Mouse (Mus musculus) spleen, adult 18-20 months (tissue): ENCODE measurements around the gene Arhgap35.

ENCODE experiments used
- DNase-seq, 2 experiments: peaks; one replicate each; pipeline ENCODE4 v3.0.0; 2022; ENCODE audit warnings: mixed read lengths in 2 of 2

The Arhgap35 gene

DNA sequence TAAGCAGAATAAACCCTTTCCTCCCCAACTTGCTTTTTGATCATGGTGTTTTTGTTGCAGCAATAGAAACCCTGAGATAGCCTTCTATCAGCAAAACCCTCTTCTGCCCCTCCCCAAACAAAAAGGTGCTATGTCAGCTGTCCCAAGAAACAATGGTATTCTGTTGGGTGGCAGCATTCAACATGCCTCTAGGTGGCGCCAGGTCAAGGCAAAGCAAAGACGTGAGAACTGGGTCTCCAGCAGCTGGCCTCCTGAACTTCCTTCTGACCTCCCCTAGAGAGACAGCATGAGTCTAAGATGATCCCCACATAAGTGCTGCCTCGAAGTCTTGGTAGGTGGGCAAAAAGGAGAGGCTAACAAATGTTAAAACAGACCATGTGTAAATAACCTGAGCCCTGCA lies 107.5 kb downstream of the Arhgap35 start:
- DNase-seq: peak; percentile 32 to 67

DNA sequence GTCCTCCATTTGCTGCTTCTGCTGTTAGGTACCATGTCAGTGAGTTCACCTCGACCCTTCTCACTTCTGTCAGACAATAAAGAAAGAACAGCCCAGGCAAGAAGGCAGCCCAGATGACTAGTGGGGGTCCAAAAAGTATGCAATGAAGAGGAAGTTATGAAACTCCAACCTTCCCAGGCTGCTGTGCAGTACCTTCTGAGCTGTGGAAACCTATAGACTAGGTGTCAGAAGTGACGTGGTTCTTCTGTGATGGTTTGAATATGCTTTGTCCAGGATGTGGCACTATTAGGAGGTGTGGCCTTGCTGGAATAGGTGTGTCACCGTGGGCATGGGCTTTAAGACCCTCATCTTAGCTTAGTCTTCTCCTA lies 109.6 kb downstream of the Arhgap35 start:
- DNase-seq: no peak

DNA sequence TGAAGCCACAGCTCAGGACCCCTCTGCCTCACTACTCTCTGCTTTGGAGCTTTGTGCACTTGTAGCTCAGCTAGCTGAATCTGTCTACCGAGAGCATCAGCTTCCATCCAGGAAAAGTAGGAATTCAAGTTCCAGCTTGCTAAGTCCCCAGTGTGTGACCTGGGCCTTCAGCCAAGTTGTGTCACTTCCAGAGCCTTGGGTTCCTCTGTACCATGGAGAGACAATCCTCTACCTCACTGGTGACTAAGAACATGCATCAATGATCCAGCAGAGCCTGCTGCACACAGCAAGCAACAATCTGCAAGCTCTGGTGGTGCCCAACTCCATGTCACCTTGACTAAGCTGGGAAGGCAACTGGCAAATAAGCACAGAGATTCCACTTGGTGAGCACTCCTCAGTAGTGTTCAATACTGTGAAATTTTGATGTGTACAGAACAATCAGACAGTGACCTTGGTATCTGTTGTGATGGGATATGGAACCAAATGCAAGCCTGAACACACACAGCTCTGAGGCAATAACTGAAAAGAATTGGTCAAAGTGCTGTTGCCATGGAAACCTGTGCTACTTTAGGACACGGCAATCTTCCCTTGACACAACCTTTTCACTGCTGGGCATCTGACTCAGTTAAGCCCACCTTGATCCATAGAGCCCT lies 110.1 kb downstream of the Arhgap35 start:
- no peak for DNase-seq

DNA sequence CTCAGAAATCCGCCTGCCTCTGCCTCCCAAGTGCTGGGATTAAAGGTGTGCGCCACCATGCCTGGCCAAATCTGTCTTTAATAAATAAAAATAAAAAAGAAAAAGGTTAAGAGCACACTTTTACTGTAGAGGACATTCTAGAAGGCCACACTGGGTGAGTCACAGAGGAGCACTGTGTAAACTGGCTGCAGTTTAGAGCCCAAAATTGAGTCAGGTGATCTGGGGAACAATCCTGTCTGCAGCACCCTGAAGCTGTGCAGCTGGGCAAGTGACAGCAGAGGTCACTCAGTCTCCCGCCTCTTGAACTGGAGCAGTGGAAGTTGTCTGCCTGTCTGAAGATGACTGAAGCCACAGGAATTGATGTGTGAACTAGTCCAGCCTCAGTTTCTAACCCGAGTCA lies 113.2 kb downstream of the Arhgap35 start:
- no peak for DNase-seq

DNA sequence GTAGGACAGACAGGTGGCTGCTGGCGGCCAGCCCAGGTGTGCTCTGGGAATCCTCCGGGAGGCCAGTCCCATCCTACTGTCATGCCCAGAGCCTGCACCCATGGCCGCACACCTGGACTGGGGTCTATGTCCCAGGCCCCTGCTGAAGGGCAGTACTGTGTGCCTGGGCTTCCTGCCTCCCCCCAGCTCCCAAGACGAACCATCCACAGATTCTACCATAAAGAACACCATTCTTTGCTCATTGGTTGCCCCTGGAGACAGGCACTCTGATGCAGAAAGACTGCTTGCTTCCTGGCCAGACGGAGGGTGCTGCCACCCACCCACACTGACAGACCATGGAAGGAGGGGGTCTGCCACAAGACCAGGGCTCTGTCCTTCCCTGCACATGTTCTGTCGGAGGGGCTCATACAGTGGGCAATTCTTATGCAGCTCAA lies 115.1 kb downstream of the Arhgap35 start:
- no peak for DNase-seq

DNA sequence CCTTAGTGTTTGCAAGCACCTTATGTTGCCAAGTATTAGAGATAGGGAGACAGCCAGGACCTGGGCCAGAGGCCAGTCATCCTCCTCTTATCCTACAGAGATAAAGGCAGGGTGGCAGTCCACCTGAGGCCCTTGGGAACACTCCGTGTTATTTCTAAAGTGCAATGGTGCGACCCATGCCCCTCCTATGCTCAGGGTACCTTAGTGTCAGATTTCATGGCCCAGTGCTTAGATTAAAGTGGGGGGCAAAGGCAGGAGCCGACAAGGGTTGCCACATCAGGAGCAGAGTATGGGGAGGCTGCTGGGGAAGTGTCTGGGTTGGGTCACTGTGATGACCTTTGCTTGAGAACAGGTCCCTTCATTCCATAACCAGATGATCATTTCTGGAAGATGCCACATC lies 118.5 kb downstream of the Arhgap35 start:
- no peak for DNase-seq

DNA sequence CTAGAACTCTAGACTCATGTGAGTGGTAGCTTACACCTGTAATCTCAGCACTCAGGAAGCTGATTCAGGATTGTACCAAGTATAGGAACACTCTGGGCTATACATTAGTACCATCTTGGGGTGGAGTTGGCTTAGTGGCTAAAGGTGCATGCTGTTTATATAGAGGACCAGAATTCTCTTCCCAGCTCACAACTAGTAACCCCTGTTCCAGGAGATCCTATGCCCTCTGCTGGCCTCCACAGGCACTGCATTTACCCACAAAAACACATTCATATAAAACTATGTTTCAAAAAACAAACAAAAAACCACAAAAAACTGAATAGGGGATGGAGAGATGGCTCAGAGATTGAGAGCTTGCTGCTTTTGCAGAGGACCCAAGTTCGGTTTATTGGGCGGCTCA lies 121.4 kb downstream of the Arhgap35 start:
- DNase-seq: peak in 1 of 2 experiments; percentile 44

DNA sequence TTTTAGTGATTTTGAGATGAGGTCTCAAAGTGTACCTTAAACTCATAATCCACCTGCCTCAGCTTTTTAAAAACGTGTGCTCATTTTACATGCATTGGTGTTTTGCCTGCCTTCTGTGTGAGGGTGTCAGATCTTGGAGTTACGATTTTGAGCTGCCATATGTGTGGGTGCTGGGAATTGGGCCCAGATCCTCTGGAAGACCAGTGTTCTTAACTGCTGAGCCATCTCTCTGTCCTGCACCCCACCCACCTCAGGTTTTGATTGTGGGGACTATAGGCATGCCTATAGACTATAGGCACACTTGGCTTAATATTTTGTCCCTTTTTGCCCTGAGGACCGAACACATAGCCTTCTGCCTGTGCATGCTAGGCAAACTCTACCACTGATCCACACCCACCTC lies 122.6 kb downstream of the Arhgap35 start:
- DNase-seq: no peak

DNA sequence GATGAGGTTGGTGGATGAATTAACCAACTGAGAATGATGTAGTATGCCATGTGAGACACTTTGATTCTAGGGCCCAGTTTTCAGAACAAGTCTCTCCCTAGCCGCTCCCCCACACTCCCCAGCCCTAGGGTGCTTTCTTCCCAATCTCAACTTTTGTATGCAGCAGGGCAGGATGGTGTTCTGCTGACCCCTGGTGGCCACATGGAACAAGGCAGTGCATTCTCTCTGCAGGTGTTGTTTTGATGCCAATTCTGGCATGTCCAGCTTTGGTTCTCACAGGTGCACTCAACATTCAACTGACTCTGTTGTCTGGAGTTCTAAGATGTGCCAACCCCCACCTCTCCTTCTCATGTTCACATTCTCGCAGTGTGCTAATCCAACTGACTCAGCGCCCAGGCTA lies 123.0 kb downstream of the Arhgap35 start:
- DNase-seq: peak; percentile 29 to 66

DNA sequence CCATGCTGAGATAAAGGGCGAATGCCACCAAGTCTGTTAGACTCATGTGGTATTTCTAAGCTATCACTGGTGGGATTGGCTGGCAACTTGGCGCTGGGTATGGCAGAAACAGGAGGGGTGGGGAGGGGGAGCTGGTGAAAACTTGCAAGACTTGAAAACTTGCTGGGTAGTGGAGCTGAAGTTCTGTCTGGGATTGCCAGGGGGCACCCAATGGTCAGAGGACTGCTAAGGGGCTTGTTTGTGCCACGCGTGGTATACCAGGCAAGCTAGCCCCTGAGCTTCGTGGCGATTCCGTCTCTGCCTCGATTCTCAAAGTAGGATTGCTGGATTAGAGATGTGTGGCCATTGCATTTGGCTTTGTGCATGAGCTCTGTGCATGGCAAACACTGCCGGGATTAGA lies 124.8 kb downstream of the Arhgap35 start:
- peak in 1 of 2 experiments; percentile 34 for DNase-seq

DNA sequence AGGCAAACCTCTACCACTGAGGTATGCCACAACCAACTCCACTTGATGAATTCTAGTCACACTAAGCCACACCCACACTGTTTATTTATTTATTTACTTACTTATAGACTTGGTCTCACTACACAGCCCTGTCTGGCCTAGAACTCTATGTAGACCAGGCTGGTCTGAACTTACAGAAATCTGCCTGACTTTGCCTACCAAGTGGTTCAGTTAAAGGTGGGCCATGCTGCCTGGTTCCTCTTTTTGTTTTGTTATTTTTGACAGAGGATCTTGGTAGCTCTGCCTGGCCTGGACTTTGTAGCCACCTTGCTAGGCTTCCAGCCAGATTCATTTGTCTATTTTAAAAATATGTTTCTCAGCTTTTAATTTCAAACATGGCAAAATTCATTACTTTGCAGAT lies 126.0 kb downstream of the Arhgap35 start:
- no peak for DNase-seq

DNA sequence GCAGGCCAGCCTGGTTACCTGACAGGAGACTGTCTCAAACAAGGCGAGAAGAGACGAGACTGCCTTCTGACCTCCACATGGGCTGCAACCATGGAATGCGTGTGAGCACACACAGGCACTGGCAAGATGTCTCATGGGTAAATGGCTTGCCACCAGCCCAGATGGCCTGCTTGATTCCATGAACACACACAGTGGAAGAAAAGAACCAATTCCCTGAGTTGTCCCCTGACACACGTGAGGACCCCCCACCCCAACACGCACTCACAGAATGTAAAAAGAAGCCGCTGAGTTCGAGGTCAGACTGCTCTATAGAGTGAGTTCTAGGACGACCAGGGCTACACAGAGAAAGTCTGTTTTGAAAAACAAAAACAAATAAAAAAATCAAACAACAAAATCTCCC lies 137.2 kb downstream of the Arhgap35 start, which contains the start of gene Npas1:
Npas1 (minus strand) TSS at position 101 of the 400 bp plus-strand sequence.
- DNase-seq: no peak

DNA sequence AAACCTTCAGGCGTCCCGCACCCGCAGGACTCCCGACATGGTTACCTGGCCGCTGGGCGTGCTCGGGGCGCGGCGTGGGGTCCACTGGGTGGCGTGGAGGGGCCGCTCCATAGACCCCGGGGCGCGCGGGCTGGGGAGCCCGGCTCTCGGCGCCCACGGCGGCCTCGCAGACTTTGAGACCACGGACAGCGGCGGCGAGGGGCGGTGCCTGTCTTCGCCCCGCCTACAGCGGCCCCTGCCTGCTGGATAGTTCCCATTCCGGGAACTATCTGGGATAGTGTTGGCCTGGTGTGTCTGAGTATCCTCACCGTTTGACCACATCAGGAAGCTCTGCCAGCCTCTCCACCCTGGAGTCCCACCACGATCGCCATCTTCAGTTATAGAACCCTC lies 138.2 kb downstream of the Arhgap35 start:
- no peak for DNase-seq

DNA sequence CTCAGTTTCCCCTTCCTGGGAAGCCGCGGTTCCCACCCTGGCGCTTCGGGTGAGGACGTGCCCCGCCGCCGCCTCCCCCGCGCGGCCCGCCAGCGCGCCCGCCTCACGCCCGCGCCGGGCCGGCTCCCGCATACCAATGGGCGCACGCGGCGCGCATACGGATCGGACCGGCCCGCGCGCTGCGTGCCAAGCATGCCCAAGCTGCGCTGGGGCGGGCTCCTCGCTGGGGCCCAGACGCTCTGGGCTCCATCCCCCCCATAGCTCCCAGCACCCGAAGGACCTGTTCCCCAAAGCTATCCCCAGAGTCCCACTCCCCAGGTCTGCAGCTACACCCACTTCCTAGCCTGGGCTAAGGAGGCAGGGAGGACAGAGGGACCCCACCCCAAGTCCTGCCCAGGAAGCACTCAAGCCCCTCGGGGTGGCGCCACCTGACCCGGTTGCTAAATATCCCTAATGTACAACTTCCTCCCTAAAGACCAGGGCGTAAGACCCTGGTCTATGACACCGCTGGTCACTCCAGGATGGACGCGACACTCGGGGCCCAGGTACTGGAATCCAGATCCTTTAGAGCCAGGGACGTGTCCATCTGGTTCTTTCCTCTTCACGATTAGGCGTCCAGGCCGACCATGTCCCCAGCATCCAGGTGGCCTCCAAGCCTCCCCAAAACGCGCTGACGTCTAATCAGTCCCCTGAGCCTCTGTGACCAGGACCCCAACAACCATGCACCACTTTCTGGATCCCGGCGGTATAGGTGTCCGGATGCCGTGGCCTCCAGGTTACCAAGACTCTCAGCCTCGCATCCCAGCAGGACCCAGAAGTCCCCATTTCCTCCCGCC lies 138.8 kb downstream of the Arhgap35 start:
- DNase-seq: no peak

DNA sequence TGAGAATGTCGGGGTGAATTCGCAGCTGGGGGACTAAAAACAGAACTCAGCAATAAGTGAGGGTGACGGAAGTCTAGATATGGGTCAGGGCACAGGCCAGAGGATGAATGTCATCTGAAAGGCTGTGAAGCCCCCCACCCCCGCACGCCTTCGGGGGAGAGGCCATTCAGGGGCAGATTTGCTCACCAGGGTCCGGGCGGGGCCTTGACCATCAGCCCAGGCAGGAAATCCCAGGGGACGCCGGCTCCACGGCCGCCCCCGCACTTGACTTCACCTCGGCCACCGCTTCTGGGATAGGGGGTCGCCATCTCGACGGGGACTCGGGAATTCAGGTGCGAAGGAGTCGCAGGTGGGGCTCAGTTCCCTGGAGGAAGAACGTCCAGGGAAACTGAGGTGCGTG lies 139.5 kb downstream of the Arhgap35 start:
- DNase-seq: no peak

DNA sequence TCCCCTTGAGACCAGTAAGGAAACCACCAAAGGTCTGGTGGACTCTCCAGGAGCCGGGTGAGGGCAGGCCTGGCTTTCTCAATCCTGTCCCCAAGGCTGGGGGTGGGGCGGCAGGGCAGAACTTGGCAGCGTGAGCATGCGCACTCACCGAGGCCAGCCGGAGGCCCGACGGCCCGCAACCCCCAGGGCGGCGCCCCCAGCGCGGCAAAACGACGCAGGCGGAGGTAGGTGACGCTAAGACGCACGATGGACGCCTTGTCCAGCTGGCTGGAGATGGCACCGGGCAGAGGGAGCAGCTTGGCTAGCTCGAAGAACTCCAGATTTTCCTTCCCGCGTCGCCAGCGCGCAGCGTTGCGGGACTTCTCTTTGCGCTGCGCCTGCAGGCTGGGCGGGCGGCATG lies 140.3 kb downstream of the Arhgap35 start:
- DNase-seq: no peak

DNA sequence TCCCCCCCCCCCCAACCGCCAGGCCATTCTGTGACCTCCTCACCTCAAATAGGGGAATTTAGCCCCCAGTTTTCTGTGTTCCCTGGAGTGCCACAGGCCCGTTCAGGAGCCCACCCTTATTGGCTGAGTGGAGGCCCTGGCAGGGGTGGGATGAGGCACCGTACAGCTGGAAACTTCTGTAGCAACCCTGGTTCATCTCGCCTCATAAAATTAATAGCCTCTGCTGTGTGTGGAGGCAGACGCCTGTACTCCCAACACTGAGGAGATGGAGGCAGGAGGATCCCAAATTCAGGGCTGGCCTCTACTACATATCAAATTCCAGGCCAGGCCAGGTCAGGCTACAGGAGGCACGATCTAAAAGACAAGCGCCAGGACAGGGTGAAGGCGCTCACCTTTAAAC lies 140.9 kb downstream of the Arhgap35 start:
- no peak for DNase-seq

DNA sequence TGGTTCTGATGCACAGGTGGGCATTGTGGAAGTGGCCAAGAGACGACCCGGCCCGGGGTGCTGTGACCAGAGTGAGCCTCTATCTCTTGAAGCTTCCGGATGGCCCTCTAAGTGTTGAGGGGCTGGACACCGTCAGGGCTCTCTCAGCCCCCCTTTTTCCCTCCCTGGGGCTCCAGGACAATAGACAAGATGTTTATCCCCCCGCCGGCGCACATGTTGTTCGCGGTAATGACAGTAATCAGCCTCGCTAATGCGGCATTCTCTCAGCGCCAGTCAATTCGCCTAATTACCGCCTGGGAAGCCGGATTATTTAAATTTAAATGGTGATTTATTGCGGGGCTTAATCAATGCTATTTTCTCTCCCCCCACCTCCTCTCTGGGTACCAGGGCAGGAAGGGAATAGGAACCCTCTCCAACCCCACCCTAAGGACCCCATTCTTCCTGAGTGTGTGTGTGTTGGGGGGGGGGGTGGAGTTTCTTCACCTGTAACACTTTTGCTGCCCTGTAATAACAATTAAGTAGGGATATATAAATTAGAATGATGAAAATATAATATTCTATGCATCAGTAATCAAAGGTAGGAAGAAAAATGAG lies 142.6 kb downstream of the Arhgap35 start:
- DNase-seq: no peak

DNA sequence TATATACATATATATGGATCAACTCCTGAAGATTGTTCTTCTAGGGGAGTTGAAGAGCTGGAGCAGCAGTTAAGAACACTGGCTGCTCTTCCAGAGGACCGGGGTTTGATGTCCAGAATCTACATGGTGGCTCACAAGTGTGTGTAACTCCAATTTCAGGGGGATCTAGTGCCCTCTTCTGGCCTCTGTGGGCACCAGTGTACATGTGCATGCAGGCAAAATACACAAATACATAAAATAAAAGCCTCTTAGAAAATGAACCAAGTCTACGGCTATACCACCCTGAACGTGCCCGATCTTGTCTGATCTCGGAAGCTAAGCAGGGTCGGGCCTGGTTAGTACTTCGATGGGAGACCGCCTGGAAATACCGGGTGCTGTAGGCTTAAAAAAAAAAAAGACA lies 143.2 kb downstream of the Arhgap35 start:
- no peak for DNase-seq

DNA sequence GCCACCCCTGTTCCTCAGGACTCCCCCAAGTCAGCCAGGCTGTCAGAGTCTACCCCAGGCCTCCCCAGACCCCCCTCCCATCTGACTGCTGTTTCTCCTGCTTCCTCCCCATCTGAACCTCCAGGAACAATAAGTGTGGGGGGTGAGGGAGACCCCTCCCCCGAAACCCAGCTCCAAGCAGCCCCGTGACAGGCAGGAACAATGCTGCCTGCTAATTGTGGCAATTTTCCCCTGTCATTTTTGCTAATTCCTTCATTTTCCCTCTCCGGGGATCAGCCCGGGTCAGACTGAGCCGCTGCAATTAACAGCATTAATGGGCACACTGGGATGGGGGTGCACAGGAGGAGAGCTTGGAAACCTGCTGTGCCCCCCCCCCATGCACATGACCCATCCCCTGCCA lies 146.7 kb downstream of the Arhgap35 start:
- no peak for DNase-seq

DNA sequence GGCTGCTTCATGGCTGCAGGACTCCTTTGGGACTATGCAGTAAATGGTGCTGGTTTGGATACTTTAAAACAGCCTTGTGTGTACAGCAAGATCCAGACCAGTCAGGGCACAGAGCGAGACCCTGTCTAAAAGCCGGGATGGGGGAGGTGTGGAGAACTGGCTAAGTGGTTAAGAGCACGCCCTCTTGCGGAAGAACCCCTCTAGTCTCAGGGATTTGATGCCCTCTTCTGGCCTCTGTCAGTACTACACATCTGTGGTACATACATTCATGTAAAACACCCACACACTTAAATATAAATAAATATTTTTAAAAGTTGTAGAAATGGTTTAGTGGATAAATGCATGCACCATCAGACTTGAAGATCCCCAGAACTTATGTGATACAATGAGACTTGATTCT lies 148.2 kb downstream of the Arhgap35 start:
- DNase-seq: no peak

DNA sequence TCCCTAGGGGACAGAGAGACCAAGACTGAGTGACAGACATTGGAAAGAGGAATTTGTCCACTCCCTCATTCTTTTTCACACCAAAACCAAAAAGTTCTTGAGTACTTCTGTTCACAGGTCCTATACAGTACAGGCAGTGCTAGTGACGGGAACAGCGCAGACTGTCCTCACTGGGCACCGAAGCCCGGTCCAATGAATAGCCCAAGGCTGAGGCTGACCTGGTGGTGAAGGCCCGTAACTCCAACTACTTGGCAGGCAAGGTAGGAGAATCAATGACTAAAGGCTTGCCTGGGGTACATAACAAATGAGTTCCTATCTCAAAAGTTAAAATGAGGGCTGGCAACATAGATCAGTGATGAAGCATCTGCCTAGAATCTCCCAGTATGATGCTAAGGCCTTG lies 149.2 kb downstream of the Arhgap35 start:
- no peak for DNase-seq

DNA sequence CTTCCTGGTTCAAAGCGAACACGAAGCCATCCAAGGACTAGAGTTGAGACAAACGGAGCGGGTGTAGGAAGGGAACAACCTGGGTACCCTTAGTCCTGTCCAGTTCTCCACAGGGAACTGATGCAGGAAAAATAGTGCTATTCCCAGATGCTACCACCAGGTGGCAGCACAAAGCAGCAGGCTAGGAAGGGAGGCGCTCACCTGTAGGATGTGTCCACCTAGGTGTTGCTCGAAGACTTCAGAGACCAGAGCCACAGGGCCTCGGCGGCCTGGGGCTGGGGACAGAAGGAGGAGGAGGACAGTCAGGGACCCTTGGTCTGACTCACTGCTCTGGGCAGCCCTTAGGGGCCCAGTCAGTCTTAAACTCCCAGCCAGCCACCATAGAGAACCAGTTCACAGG lies 149.6 kb downstream of the Arhgap35 start:
- peak; percentile 33 to 69 for DNase-seq

DNA sequence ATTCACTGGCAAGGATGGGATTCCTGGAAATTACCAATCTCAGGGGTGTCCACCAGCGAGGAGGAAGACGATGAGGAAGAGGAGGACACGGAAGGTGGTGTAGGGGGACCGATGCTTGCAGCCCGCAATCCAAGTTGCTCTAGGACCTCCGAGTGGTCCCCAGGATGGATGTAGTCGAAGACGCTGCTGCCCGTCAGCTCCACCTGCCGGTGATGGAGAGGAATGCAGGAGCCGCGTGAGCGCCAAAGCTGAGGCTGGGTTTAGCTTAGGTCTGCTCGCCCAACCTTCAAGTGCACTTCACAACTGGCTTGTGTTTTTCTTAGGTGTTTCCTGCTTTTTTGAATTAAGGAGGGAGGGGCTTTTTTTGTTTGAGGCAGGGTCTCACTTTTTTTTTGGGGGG lies 151.6 kb downstream of the Arhgap35 start:
- peak; percentile 55 to 79 for DNase-seq
